Mouse (Mus musculus): ENCODE results near the gene Gm6904. TPM values are rescaled to one million over a fixed set of nuclear protein-coding genes. Genes with fewer than 3 reads are reported as not detected.

The Gm6904 gene
- total RNA-seq, 2 experiments from 2014 or later, result not detected

Other genes with a start within 250 kb of the Gm6904 start
- gene 1700129C05Rik, start 117.3 kb downstream of the Gm6904 start, total RNA-seq (2021), result not detected
- not detected for gene Gm5142, start 81.5 kb downstream of the Gm6904 start, total RNA-seq (2021)
- 10 to 100 TPM; 55.6 to 57.2 TPM for gene Rcbtb1, start 59.0 kb downstream of the Gm6904 start, total RNA-seq (2021)
- gene Phf11a, start 37.3 kb upstream of the Gm6904 start, total RNA-seq (2021), result under 1 TPM in 1 of 2 experiments, not detected in 1; 0.25 TPM
- under 1 TPM; 0.56 to 0.64 TPM for gene Phf11b, start 81.1 kb upstream of the Gm6904 start, total RNA-seq (2021)
- gene Phf11d, start 105.3 kb upstream of the Gm6904 start, total RNA-seq (2021), result 1 to 10 TPM; 3.6 to 3.9 TPM
- 1 to 10 TPM; 1.0 to 1.1 TPM for gene Phf11c, start 135.2 kb upstream of the Gm6904 start, total RNA-seq (2021)
- gene Setdb2, start 180.7 kb upstream of the Gm6904 start, total RNA-seq (2021), result 1 to 10 TPM; 8.8 to 8.9 TPM
- 10 to 100 TPM; 28.1 to 28.8 TPM for gene Cab39l, start 180.8 kb upstream of the Gm6904 start, total RNA-seq (2021)